Mouse (Mus musculus) testis, adult 2 months (tissue): ENCODE measurements at regions not wholly inside any gene's neighbourhood (a gene's known extent, or its start where the extent isn't known, plus 50 kb on each side); places are given as distances from the start of the nearest gene placed in this dataset.

ENCODE experiments used
- H3K27ac ChIP-seq: fragments of 200-500 bp; 2 replicates; pipeline ENCODE4 v1.5.1; 2012; ENCODE audit warnings: low read depth, low read length; ENCODE audit not compliant: control insufficient read depth, insufficient read depth
- H3K27me3 ChIP-seq: fragments of 200-500 bp; 2 replicates; pipeline ENCODE4 v1.6.1; 2012; ENCODE audit warnings: mild to moderate bottlenecking, low read length, moderate library complexity; ENCODE audit not compliant: control insufficient read depth, insufficient read depth
- H3K36me3 ChIP-seq: fragments of 200-500 bp; 2 replicates; pipeline ENCODE4 v1.6.1; 2012; ENCODE audit warnings: mild to moderate bottlenecking, low read length; ENCODE audit not compliant: control insufficient read depth, insufficient read depth
- H3K4me1 ChIP-seq: fragments of 200-500 bp; 2 replicates; pipeline ENCODE4 v1.6.1; 2012; ENCODE audit warnings: low read length; ENCODE audit not compliant: control insufficient read depth, insufficient read depth
- H3K4me3 ChIP-seq: fragments of 200-500 bp; 2 replicates; pipeline ENCODE4 v1.5.1; 2012; ENCODE audit warnings: low read depth, mild to moderate bottlenecking, low read length, moderate library complexity, mixed read lengths; ENCODE audit not compliant: control insufficient read depth
- CTCF ChIP-seq: fragments of 200-500 bp; IDR thresholded peaks from 2 replicates; pipeline ENCODE4 v1.5.1; 2012; ENCODE audit warnings: low read depth, mild to moderate bottlenecking, inconsistent platforms, low read length, moderate library complexity; ENCODE audit not compliant: control insufficient read depth, insufficient read depth, insufficient replicate concordance
- POLR2A ChIP-seq: fragments of 200-500 bp; IDR thresholded peaks from 2 replicates; pipeline ENCODE4 v1.6.1; 2012; ENCODE audit warnings: low read depth, mild to moderate bottlenecking, inconsistent platforms, low read length, moderate library complexity; ENCODE audit not compliant: control insufficient read depth

DNA sequence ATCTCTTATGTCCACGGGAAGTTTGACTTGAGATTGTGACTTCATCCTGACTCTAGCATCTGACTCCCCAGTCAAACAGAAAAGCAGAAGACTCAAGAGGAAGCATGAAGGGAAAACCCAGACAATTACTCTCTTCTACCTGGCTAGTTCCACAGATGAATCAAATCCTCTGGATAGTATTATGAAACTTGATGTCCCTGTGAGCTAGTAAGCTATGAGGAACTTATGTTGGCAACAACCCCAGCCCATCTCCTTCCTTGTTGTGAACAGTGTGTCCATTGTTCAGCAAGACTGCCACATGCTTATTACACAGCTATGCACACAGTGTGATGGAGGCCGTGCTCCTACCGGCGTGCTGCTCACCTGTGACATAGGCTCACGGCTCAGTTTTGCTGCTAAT, 98.4 kb upstream of the Agr3 start:
- no peak overlapping the region for H3K4me3 ChIP-seq
- TF ChIP-seq POLR2A = no peak
- no peak for TF ChIP-seq CTCF
- peaks cover 2% of the 10 kb centered on the region for H3K4me1 ChIP-seq
- H3K27me3 ChIP-seq = no peaks in the 10 kb centered on the region
- H3K27ac ChIP-seq = no peak overlapping the region
- no peaks in the 10 kb centered on the region for H3K36me3 ChIP-seq

- no peak overlapping the region for H3K27ac ChIP-seq
Measured at GRCm38 (mm10) chr12:35824587-35824987, 100.8 kb upstream of the Agr3 start.

DNA sequence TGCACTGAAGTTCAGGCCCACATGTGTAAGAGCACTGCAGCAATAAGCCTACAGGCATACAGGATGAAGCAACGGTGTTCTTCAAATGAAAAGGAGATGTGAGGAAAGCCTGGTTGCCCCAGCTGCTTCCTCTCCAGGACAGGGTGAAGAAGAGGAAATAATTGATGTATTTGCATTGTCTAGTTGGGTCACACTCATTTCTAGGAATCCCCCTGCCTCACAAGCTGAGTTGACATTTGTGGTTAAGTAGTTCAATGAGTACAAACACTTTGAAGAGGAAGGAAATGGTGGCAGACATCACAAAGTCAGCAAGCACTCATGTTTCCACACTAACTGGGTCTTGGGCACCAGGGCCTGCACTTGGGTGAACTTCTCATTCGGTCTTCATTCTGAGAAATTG, 126.2 kb upstream of the Agr3 start:
- Histone ChIP-seq H3K27me3 (no peaks in the 10 kb centered on the region), H3K27ac (no peak overlapping the region), H3K36me3 (no peaks in the 10 kb centered on the region), H3K4me3 (no peak overlapping the region), H3K4me1 (no peaks in the 10 kb centered on the region)
- TF ChIP-seq POLR2A (no peak), CTCF (no peak)

More at GRCm38 (mm10) chr12:35824587-35824987, 100.8 kb upstream of the Agr3 start:
- H3K4me1 ChIP-seq = peaks cover 2% of the 10 kb centered on the region
- no peaks in the 10 kb centered on the region for H3K36me3 ChIP-seq
- TF ChIP-seq POLR2A (no peak), CTCF (no peak)
- no peaks in the 10 kb centered on the region for H3K27me3 ChIP-seq
- H3K4me3 ChIP-seq = no peak overlapping the region

- Histone ChIP-seq H3K36me3 (no peaks in the 10 kb centered on the region), H3K4me3 (no peak overlapping the region), H3K27me3 (no peaks in the 10 kb centered on the region), H3K27ac (no peak overlapping the region), H3K4me1 (no peaks in the 10 kb centered on the region)
- no peak for TF ChIP-seq POLR2A
- no peak for TF ChIP-seq CTCF
Measured at GRCm38 (mm10) chr12:35775396-35775795, 150.0 kb upstream of the Agr3 start.

GRCm38 (mm10) chr12:35770387-35771024, 154.9 kb upstream of the Agr3 start:
- TF ChIP-seq CTCF (no peak), POLR2A (no peak)
- Histone ChIP-seq H3K4me3 (no peak overlapping the region), H3K36me3 (no peaks in the 10 kb centered on the region), H3K27ac (no peak overlapping the region), H3K27me3 (no peaks in the 10 kb centered on the region), H3K4me1 (no peaks in the 10 kb centered on the region)

GRCm38 (mm10) chr12:35758916-35759315, 166.5 kb upstream of the Agr3 start:
- Histone ChIP-seq H3K4me3 (no peak overlapping the region), H3K27me3 (no peaks in the 10 kb centered on the region), H3K27ac (no peak overlapping the region), H3K36me3 (no peaks in the 10 kb centered on the region), H3K4me1 (no peaks in the 10 kb centered on the region)
- TF ChIP-seq POLR2A (no peak), CTCF (no peak)

- Histone ChIP-seq H3K4me1 (no peaks in the 10 kb centered on the region), H3K36me3 (no peaks in the 10 kb centered on the region), H3K27me3 (no peaks in the 10 kb centered on the region), H3K27ac (no peak overlapping the region), H3K4me3 (no peak overlapping the region)
- TF ChIP-seq POLR2A (no peak), CTCF (no peak)
Measured at GRCm38 (mm10) chr12:35755159-35755558, 170.3 kb upstream of the Agr3 start.
